Mouse (Mus musculus) myocyte (in vitro differentiated cells): ENCODE data around the gene Mttp. TPM values are rescaled to one million over a fixed set of nuclear protein-coding genes. Genes with fewer than 3 reads are reported as not detected.

ENCODE experiments used
- H3K27me3 ChIP-seq: one replicate; pipeline ENCODE4 v1.6.1; 2011; ENCODE audit not compliant: control insufficient read depth, insufficient read depth, insufficient read length
- H3K36me3 ChIP-seq: one replicate; pipeline ENCODE4 v1.6.1; 2011; ENCODE audit not compliant: control insufficient read depth, insufficient read depth
- H3K4me2 ChIP-seq: one replicate; pipeline ENCODE4 v1.6.1; 2011; ENCODE audit warnings: low read depth, control low read depth
- H3K4me3 ChIP-seq: one replicate; pipeline ENCODE4 v1.5.1; 2011; ENCODE audit warnings: mild to moderate bottlenecking, control low read depth, moderate library complexity
- H3K79me2 ChIP-seq: one replicate; pipeline ENCODE4 v1.6.1; 2011; ENCODE audit not compliant: control insufficient read depth, insufficient read depth
- H3ac ChIP-seq: one replicate; pipeline ENCODE4 v1.6.1; 2011; ENCODE audit not compliant: control insufficient read depth, insufficient read length
- CEBPB ChIP-seq: IDR thresholded peaks from 2 replicates; pipeline ENCODE4 v1.6.1; 2011; ENCODE audit warnings: mild to moderate bottlenecking, moderate library complexity; ENCODE audit not compliant: poor library complexity, insufficient read depth, severe bottlenecking
- E2F4 ChIP-seq: IDR thresholded peaks from one replicate; pipeline ENCODE4 v1.6.1; 2011; ENCODE audit warnings: mild to moderate bottlenecking, control low read depth, moderate library complexity; ENCODE audit not compliant: insufficient read depth
- MAX ChIP-seq: IDR thresholded peaks from one replicate; pipeline ENCODE4 v1.6.1; 2011; ENCODE audit warnings: low read depth, mild to moderate bottlenecking, control low read depth
- MYOD1 ChIP-seq, 3 experiments: IDR thresholded peaks; one replicate each; pipeline ENCODE4 v1.6.1; 2011; ENCODE audit warnings: control low read depth in 2 of 3, low read depth in 2 of 3, mild to moderate bottlenecking in 2 of 3, moderate library complexity in 1 of 3; ENCODE audit not compliant: insufficient read length in 2 of 3, control insufficient read depth in 1 of 3
- MYOG ChIP-seq, 3 experiments: IDR thresholded peaks; one replicate each; pipeline ENCODE4 v1.6.1; 2011; ENCODE audit warnings: control low read depth in 2 of 3, low read depth in 2 of 3, mild to moderate bottlenecking in 2 of 3; ENCODE audit not compliant: insufficient read length in 2 of 3, control insufficient read depth in 1 of 3, insufficient read depth in 1 of 3
- POLR2A ChIP-seq: IDR thresholded peaks from one replicate; pipeline ENCODE4 v1.6.1; 2011; ENCODE audit warnings: low read depth, mild to moderate bottlenecking, control low read depth, moderate library complexity; ENCODE audit not compliant: insufficient read length
- POLR2AphosphoS2 ChIP-seq: IDR thresholded peaks from one replicate; pipeline ENCODE4 v1.6.1; 2011; ENCODE audit warnings: low read depth, control low read depth; ENCODE audit not compliant: insufficient read length
- REST ChIP-seq: IDR thresholded peaks from one replicate; pipeline ENCODE4 v1.6.1; 2011; ENCODE audit warnings: mild to moderate bottlenecking, control low read depth, moderate library complexity; ENCODE audit not compliant: insufficient read depth, insufficient read length
- SRF ChIP-seq: IDR thresholded peaks from one replicate; pipeline ENCODE4 v1.6.1; 2011; ENCODE audit warnings: low read depth; ENCODE audit not compliant: control insufficient read depth, insufficient read length
- TCF12 ChIP-seq: IDR thresholded peaks from one replicate; pipeline ENCODE4 v1.6.1; 2011; ENCODE audit warnings: mild to moderate bottlenecking, control low read depth; ENCODE audit not compliant: poor library complexity, insufficient read depth, severe bottlenecking
- TCF3 ChIP-seq: IDR thresholded peaks from one replicate; pipeline ENCODE4 v1.6.1; 2011; ENCODE audit warnings: low read depth, control low read depth; ENCODE audit not compliant: insufficient read length
- USF1 ChIP-seq: IDR thresholded peaks from one replicate; pipeline ENCODE4 v1.6.1; 2011; ENCODE audit warnings: low read depth, mild to moderate bottlenecking, control low read depth, moderate library complexity
- polyA plus RNA-seq: library from polyadenylated mRNA; unstranded; fragments of >200 nt; fragmentation: generic; extraction: Trizol; gene quantifications from one replicate; pipeline ENCODE4 v1.2.1, GENCODE M21; 2012; ENCODE audit warnings: missing spikeins

Gene Mttp
- polyA plus RNA-seq, 1 experiment = 4.1 TPM

GRCm38 (mm10) chr3:138103690-138104089, 41.1 kb downstream of the Mttp start:
- H3K4me3 ChIP-seq = no peak overlapping the region
- H3K27me3 ChIP-seq = no peaks in the 10 kb centered on the region
- no peak overlapping the region for H3K4me2 ChIP-seq
- no peak overlapping the region for H3ac ChIP-seq
- no peaks in the 10 kb centered on the region for H3K36me3 ChIP-seq
- TF ChIP-seq POLR2A (no peak), REST (no peak), MYOG (IDR thresholded peaks at IDR 0.05; ENCODE audit: control insufficient read depth in 1 of 3, insufficient read depth in 1 of 3, insufficient read length in 2 of 3, low read depth in 2 of 3) (peak; percentile 22 to 91 (median 77)), CEBPB (0 out of 2 replicates have a peak, but pooled peaks have one; percentile 36), TCF12 (peak; percentile 94), E2F4 (no peak), POLR2AphosphoS2 (no peak), MAX (peak; percentile 13), USF1 (no peak), MYOD1 (IDR thresholded peaks at IDR 0.05; ENCODE audit: control insufficient read depth in 1 of 3, insufficient read length in 2 of 3, low read depth in 2 of 3) (peak; percentile 19 to 88 (median 81)), TCF3 (peak; percentile 72), SRF (no peak)
- H3K79me2 ChIP-seq = no peaks in the 10 kb centered on the region

DNA sequence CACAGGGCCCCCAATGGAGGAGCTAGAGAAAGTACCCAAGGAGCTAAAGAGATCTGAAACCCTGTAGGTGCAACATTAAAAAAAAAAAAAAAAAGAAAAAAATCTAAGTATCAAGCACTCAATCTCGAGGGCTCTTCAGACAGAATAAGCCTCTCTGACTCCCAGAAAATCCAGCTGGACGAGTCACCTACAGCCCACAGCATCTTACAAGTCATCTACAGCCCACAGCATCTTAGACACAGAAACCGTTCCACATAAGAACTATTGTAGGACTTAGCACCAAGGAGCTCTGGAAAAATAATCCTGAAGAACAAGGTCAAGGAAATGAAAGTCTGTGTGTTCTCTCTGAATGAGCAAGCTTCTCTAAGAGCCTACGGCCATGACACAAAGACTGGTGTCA, 42.8 kb downstream of the Mttp start:
- Histone ChIP-seq H3K4me2 (no peak overlapping the region), H3K27me3 (no peaks in the 10 kb centered on the region), H3K36me3 (no peaks in the 10 kb centered on the region), H3ac (no peak overlapping the region), H3K4me3 (no peak overlapping the region), H3K79me2 (no peaks in the 10 kb centered on the region)
- no peak for TF ChIP-seq SRF
- TF ChIP-seq E2F4 = no peak
- no peak for TF ChIP-seq MYOG (IDR thresholded peaks at IDR 0.05; ENCODE audit: control insufficient read depth in 1 of 3, insufficient read depth in 1 of 3, insufficient read length in 2 of 3, low read depth in 2 of 3)
- no peak for TF ChIP-seq CEBPB
- no peak for TF ChIP-seq TCF12
- TF ChIP-seq MAX = no peak
- TF ChIP-seq POLR2AphosphoS2 = no peak
- TF ChIP-seq REST = no peak
- no peak for TF ChIP-seq MYOD1 (IDR thresholded peaks at IDR 0.05; ENCODE audit: control insufficient read depth in 1 of 3, insufficient read length in 2 of 3, low read depth in 2 of 3)
- TF ChIP-seq POLR2A = no peak
- TF ChIP-seq TCF3 = no peak
- no peak for TF ChIP-seq USF1

- Histone ChIP-seq H3K4me3 (no peak overlapping the region), H3K79me2 (no peaks in the 10 kb centered on the region), H3K27me3 (no peaks in the 10 kb centered on the region), H3ac (no peak overlapping the region), H3K36me3 (no peaks in the 10 kb centered on the region), H3K4me2 (no peak overlapping the region)
- TF ChIP-seq REST (no peak), MYOD1 (IDR thresholded peaks at IDR 0.05; ENCODE audit: control insufficient read depth in 1 of 3, insufficient read length in 2 of 3, low read depth in 2 of 3) (peak; percentile 51 to 75 (median 67)), E2F4 (no peak), TCF3 (peak; percentile 26), POLR2A (no peak), TCF12 (no peak), MAX (no peak), POLR2AphosphoS2 (no peak), USF1 (no peak), MYOG (IDR thresholded peaks at IDR 0.05; ENCODE audit: control insufficient read depth in 1 of 3, insufficient read depth in 1 of 3, insufficient read length in 2 of 3, low read depth in 2 of 3) (peak in 2 of 3 experiments; percentile 54 to 66), CEBPB (no peak)
Observed at GRCm38 (mm10) chr3:138097718-138098117, 47.0 kb downstream of the Mttp start.

- H3K36me3 ChIP-seq = no peaks in the 10 kb centered on the region
- H3ac ChIP-seq = no peak overlapping the region
- TF ChIP-seq SRF (no peak), POLR2A (no peak), MYOD1 (IDR thresholded peaks at IDR 0.05; ENCODE audit: control insufficient read depth in 1 of 3, insufficient read length in 2 of 3, low read depth in 2 of 3) (no peak), MAX (no peak), TCF12 (no peak), USF1 (no peak), REST (no peak), CEBPB (no peak), POLR2AphosphoS2 (no peak), TCF3 (no peak), E2F4 (no peak), MYOG (IDR thresholded peaks at IDR 0.05; ENCODE audit: control insufficient read depth in 1 of 3, insufficient read depth in 1 of 3, insufficient read length in 2 of 3, low read depth in 2 of 3) (no peak)
- H3K79me2 ChIP-seq = no peaks in the 10 kb centered on the region
- H3K27me3 ChIP-seq = no peaks in the 10 kb centered on the region
- no peak overlapping the region for H3K4me2 ChIP-seq
- H3K4me3 ChIP-seq = no peak overlapping the region
Observed at GRCm38 (mm10) chr3:138096263-138097028, 48.3 kb downstream of the Mttp start.

DNA sequence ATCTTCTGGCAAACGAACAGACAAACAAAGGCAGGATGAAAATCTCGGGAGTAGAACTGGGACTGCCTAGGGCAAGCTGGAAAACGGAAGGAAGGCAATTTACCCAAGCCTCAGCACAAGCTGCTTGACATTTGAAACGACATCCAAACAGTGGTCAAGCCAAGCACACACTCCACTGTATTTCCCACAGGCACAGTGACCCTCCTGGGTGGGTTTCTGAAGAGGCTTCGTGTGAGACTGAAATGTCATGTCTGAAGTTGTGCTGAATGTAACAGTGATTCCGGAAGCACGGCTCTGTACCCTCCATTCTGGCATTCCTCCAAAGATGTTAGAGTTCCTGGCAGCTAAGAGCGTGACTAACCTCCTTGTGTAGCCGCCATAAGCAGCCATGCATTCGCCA, 49.0 kb downstream of the Mttp start:
- no peak overlapping the region for H3K4me3 ChIP-seq
- no peaks in the 10 kb centered on the region for H3K79me2 ChIP-seq
- H3K36me3 ChIP-seq = no peaks in the 10 kb centered on the region
- no peak overlapping the region for H3K4me2 ChIP-seq
- no peak overlapping the region for H3ac ChIP-seq
- no peaks in the 10 kb centered on the region for H3K27me3 ChIP-seq
- TF ChIP-seq E2F4 = no peak
- TF ChIP-seq TCF3 = no peak
- no peak for TF ChIP-seq CEBPB
- TF ChIP-seq USF1 = no peak
- TF ChIP-seq MYOG (IDR thresholded peaks at IDR 0.05; ENCODE audit: control insufficient read depth in 1 of 3, insufficient read depth in 1 of 3, insufficient read length in 2 of 3, low read depth in 2 of 3) = no peak
- TF ChIP-seq TCF12 = no peak
- no peak for TF ChIP-seq MAX
- no peak for TF ChIP-seq REST
- no peak for TF ChIP-seq MYOD1 (IDR thresholded peaks at IDR 0.05; ENCODE audit: control insufficient read depth in 1 of 3, insufficient read length in 2 of 3, low read depth in 2 of 3)
- TF ChIP-seq POLR2A = no peak
- TF ChIP-seq SRF = no peak
